Mouse (Mus musculus): ENCODE data around the gene Cntrob.

GRCm38 (mm10) chr11:69291111-69291510 is 32.5 kb downstream of the Cntrob start:
- TF ChIP-seq CTCF (IDR thresholded peaks at IDR 0.05; ENCODE audit: borderline replicate concordance, insufficient read depth, low read length) = no peak
- no peak for TF ChIP-seq POLR2A (IDR thresholded peaks at IDR 0.05; ENCODE audit: low read depth, low read length)

Data from embryonic fibroblast, embryonic 13.5 days (primary cell).